Mouse (Mus musculus) naive thymus-derived CD4-positive, alpha-beta T cell, adult 2 months (primary cell): ENCODE data around the gene Inpp1.

Experiments used
- DNase-seq: peaks from one replicate; pipeline ENCODE4 v3.0.0-alpha.2; 2011; ENCODE audit warnings: low read depth

Gene Inpp1

GRCm38 (mm10) chr1:52816910-52817812 is at the start of gene Inpp1:
Inpp1 (minus strand) TSS chr1:52817688.
- peak; percentile 85 for DNase-seq

DNA sequence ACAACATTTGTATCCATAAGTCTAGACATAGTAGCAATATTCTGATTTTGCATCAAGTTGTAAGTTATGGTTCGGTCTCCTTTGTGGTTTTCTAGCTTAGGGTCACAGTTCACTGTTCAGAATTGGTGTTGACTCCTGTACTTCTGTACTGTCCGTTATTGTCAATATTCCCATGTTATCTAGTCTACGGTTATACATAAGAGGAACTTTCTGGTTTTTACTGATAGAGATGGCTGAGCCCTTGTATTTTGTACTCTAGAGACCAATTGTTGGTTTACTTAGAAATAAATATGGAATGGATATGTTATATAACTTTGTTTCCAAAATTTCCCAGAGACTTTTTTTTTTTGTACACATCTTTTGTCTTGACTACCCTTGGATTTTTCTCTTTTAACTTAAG is 48.5 kb upstream of the Inpp1 start:
- no peak for DNase-seq

DNA sequence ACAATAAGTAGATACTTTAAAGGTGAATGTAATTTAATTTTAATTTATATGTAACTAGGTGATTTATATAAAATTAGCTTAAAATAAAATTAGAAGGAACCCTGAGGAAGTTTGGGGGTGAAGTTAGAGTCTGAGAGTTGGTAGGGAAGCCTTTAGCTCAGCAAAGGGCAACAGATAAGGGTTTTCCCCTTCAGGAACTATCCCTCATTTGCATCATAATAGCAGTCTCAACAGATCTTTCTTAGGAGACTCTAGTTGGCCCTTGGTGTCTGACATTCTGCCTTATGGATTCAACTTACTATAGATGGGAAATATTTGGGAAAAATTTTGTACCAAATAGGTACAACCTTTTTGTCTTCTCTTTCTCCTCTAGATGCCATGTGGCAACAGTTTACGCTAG is 46.7 kb upstream of the Inpp1 start:
- DNase-seq, result no peak

- no peak for DNase-seq
Observed at GRCm38 (mm10) chr1:52855904-52856601, 38.6 kb upstream of the Inpp1 start.

DNA sequence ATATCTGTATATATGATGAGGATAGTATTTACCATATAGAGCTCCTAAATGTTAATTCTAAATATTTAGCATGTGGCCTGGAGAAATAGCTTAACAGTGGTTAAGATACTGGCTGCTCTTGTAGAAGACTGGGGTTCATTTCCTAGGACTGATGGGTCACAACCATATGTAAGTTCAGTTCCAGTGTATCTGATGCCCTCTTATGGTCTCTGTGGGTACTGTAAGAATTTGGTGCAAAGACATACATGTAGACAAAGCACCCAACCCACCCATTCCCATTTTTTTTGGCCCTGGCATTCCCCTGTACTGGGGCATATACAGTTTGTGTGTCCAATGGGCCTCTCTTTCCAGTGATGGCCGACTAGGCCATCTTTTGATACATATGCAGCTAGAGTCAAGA is 36.5 kb upstream of the Inpp1 start:
- DNase-seq, result peak; percentile 83

GRCm38 (mm10) chr1:52849422-52849821 is 31.9 kb upstream of the Inpp1 start:
- DNase-seq, result no peak

DNA sequence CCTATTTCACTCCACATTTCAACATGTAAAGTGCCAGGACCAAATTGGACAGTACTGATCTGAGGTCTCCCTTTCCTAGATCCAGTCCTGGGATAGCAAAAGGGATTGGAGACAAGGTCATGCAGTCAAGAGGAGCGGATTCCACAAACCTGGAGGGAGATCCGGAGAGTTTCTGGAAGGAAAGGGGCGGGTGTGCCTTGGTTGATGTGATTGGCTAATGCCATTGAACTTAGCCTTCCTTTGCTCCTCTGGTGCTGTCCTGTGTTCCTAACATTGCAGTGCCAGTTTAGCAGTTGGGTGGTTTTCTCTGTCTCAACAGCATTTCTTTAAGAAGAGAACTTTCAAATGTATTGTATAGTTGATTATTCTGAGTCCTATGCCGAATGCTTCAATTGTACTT is 29.1 kb upstream of the Inpp1 start:
- DNase-seq, result no peak

DNA sequence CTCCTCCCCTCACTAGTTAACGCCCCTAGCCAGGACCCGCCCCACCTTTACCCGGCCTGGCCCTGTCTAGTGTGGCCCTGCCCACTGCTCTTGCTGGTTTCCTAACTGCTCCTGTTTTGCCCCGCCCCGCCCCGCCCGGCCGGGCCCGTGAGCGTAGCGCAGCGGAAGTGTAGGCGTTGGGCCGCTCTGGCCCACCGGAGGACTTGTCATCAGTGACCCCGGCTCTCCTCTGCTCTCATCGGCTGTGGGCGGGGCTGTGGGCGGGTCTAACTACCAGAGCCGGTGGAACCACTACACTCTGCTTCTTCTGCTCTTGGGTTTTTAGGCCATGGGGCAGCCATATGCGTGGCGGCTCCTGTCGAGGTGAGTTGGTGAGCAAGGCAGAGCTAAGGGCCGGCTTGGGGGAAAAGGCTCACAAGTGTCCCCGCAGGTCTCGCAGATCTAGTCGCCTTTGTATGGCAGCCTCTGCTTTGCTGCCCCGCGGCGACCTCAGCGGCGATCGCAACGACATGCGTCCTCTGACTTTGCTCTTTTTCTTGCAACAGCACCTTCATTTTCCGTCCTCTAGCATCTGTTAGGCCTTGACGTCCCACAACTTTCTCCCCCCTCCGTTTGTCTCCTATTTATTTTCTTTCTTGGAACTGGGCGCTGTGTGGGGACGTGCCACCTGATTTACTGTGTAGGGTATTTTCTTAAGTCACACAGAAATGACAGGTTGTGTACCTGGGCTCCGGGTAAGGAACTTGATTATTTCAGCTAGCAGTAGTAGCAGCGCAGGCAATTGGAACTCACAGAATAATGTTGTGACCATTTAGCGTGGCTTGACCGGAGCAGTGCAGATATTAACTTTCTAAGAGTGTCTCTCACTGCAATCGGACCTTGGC is 27.5 kb upstream of the Inpp1 start, which contains the start of gene Hibch:
TSS of gene Hibch (plus strand) at position 148 of the 884 bp plus-strand sequence.
- DNase-seq, result peak; percentile 99

DNA sequence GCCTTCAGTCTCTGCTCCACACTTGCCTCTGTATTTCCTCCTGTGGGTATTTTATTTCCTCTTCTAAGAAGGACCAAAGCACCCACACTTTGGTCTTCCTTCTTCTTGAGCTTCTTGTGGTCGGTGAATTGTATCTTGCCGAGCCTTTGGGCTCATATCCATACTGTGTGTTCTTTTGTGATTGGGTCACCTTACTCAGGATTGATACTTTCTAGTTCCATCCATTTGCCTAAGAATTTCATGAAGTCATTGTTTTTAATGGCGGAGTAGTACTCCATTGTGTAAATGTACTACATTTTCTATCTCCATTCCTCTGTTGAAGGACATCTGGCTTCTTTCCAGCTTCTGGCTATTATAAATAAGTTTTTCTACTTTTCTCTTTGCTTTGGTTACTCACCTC is 26.9 kb upstream of the Inpp1 start:
- no peak for DNase-seq

GRCm38 (mm10) chr1:52839099-52839498 is 21.6 kb upstream of the Inpp1 start:
- no peak for DNase-seq

DNA sequence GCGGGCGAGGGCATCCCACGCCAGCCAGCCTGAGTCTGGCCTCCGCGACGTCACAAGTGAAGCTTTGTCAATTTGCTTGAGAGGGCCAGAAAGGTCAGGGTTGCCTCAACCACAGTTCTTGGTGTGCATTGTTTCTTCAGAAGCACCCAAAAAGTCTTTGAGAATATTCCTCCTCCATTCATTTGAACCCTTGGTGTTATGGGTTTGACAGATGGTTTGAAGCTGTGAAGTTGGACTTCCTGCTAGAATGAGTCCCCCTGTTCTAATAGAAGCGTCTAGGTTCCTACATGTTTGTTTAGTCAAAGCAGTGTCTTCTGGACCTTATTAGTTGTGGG is 292 bp upstream of the Inpp1 start:
- DNase-seq, result no peak

GRCm38 (mm10) chr1:52816232-52816891 is 1.1 kb downstream of the Inpp1 start:
- DNase-seq, result no peak

- DNase-seq, result no peak
Observed at GRCm38 (mm10) chr1:52808456-52808855, 9.0 kb downstream of the Inpp1 start.

DNA sequence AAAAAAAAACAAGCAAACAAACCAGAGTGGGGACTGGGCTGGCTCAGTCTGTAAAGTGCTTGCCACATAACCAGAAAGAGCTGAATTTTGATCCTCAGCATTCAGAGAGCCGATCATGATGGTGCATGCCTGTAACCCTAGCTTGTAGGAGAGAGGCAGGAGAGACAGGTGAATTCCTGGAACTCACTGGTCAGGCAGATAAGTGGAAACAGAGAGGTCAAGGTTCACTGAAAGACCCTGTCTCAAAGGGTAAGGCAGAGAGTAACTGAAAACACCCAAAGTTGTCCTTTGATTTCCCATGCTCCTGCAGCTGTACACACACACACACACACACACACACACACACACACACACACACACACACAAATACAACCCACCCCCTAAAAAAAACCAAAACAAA is 12.4 kb downstream of the Inpp1 start:
- no peak for DNase-seq

DNA sequence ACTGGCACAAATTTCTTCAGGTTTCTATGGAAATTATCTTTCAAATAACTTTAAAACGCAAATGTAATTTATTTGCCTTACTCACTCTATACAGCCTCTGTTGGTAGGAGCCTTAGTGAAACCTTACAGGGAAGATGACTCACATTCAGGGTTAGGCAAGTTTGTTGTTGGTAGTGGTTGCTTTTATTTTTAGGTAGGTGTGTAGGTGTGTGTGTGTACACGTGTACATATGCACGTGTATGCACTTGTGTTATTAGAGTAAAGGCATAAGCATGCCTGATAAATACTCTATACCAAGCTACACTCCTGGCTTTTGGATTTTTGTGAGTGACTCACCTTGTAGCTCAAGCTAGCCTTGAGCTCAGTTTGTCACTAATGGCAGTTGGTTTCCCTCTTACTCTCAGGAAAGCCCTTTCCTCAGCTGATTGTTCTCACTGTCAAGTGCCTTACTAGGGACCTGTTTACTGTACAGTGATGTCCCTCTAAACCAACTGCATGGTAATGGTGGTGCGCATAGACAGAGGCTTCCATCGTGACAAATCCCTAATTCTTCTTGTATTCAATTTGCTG is 15.0 kb downstream of the Inpp1 start:
- no peak for DNase-seq

- DNase-seq, result peak; percentile 28
Observed at GRCm38 (mm10) chr1:52801651-52802050, 15.8 kb downstream of the Inpp1 start.

GRCm38 (mm10) chr1:52800340-52800740 is 17.1 kb downstream of the Inpp1 start:
- DNase-seq, result peak; percentile 88

DNA sequence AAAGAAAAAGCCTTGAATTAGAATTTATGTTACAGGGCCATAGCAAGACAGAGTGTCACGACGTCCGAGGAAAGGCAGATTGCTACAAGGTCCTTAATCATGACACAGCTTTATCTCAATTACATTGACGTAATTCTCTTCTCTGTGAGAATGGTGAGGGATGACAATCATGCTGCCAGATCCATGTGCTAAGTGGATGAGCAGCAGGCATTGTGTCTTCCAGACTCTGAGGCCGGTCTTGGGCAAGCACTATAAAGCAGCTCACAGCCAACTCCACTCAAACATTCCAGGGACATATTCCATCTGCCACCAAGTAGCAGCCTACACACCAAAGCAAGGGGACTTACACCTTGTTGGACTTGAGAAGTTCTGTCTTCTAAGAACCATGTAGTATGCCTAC is 17.7 kb downstream of the Inpp1 start:
- no peak for DNase-seq

DNA sequence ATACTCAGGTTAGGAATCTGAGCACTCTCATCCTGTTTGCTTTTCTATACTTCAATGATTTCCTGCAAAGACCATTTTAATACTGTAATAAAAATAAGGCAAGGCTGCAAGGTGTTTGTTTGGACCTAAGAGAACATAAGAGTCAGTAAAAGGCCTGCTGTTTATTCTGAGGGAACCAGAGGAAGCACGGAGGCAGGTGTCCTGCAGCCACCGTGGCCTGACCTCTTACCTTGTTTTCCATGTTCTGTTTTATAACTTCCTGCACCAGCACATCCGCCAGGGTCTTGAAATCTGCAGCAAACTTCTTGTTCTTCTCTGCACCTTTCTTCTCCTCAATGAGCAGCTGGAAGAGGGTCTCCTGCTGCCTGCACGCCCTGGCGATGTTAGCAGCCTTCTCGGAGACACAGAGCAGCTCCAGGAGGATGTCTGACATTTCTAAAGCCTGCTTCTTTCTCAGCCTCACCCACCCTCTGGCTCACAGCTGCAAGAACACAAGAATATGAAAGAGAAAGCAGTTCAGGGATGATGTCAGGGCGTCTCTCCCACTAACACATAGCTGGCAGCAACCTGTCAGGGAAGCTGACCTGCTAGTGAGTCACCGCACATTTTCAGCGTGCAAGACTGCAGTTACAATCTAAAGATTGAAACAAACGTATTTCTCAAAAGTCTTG is 18.3 kb downstream of the Inpp1 start:
- peak; percentile 79 for DNase-seq

DNA sequence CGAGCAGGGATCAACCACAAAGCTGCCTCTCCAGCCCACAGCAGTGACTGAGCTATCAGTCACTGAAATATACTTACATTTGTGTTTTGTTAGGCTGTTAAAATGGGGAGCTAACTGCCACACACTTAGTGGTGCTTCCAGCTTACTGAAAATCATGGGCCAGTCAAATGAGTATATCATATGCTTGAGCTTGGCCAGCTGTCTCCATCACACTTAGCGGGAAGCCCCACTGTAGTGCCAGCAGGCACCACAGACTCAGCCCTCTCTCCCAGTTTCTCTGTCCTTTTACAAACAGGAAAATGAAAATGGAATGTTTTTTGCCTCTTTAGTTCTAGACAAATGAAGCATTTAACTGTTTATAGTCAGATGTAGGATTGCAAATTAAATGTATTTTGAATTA is 21.6 kb downstream of the Inpp1 start:
- DNase-seq, result no peak

- peak; percentile 47 for DNase-seq
Observed at GRCm38 (mm10) chr1:52793692-52794091, 23.8 kb downstream of the Inpp1 start.
